Mouse (Mus musculus): ENCODE data around the gene Slc25a26. TPM values are rescaled to one million over a fixed set of nuclear protein-coding genes. Genes with fewer than 3 reads are reported as not detected.

Slc25a26 gene
- polyA plus RNA-seq, 1 experiment from 2014 or later: 9.3 TPM

GRCm38 (mm10) chr6:94644641-94645040, 144.5 kb downstream of the Slc25a26 start:
- Histone ChIP-seq H3K4me2 (replicated peaks; ENCODE audit: low read depth, low read length) (no peak overlapping the region), H3K9ac (ENCODE audit: low read depth, low read length) (no peak overlapping the region), H3K9me3 (ENCODE audit: control insufficient read depth, low read length) (no peaks in the 10 kb centered on the region), H3K4me1 (replicated peaks; ENCODE audit: control insufficient read depth, insufficient read depth, low read length) (peaks cover 6% of the 10 kb centered on the region), H3K27ac (ENCODE audit: low read depth, low read length) (no peak overlapping the region), H3K4me3 (ENCODE audit: low read depth, low read length) (no peak overlapping the region), H3K36me3 (ENCODE audit: control insufficient read depth, insufficient read depth, low read length) (no peaks in the 10 kb centered on the region), H3K27me3 (ENCODE audit: control insufficient read depth, insufficient read depth, low read length) (no peaks in the 10 kb centered on the region)
- no peak for ATAC-seq (ENCODE audit: low FRiP score)
- WGBS: 79% methylated on average over 3 of the region's 3 CpGs
- DNase-seq (ENCODE audit: low spot score): no peak

GRCm38 (mm10) chr6:94645723-94646122, 145.6 kb downstream of the Slc25a26 start:
- WGBS: 68% methylated on average over 4 of the region's 4 CpGs
- H3K4me1 ChIP-seq (replicated peaks; ENCODE audit: control insufficient read depth, insufficient read depth, low read length): peaks cover 6% of the 10 kb centered on the region
- no peaks in the 10 kb centered on the region for H3K36me3 ChIP-seq (ENCODE audit: control insufficient read depth, insufficient read depth, low read length)
- no peak overlapping the region for H3K4me3 ChIP-seq (ENCODE audit: low read depth, low read length)
- H3K9ac ChIP-seq (ENCODE audit: low read depth, low read length): no peak overlapping the region
- H3K4me2 ChIP-seq (replicated peaks; ENCODE audit: low read depth, low read length): no peak overlapping the region
- H3K9me3 ChIP-seq (ENCODE audit: control insufficient read depth, low read length): no peaks in the 10 kb centered on the region
- DNase-seq (ENCODE audit: low spot score): no peak
- no peak for ATAC-seq (ENCODE audit: low FRiP score)
- H3K27ac ChIP-seq (ENCODE audit: low read depth, low read length): no peak overlapping the region
- H3K27me3 ChIP-seq (ENCODE audit: control insufficient read depth, insufficient read depth, low read length): no peaks in the 10 kb centered on the region

- no peak overlapping the region for H3K4me3 ChIP-seq (ENCODE audit: low read depth, low read length)
- 77% methylated on average over 6 of the region's 6 CpGs for WGBS
- no peak overlapping the region for H3K9ac ChIP-seq (ENCODE audit: low read depth, low read length)
- H3K27me3 ChIP-seq (ENCODE audit: control insufficient read depth, insufficient read depth, low read length): no peaks in the 10 kb centered on the region
- H3K27ac ChIP-seq (ENCODE audit: low read depth, low read length): no peak overlapping the region
- no peak for DNase-seq (ENCODE audit: low spot score)
- peaks cover 6% of the 10 kb centered on the region for H3K4me1 ChIP-seq (replicated peaks; ENCODE audit: control insufficient read depth, insufficient read depth, low read length)
- no peaks in the 10 kb centered on the region for H3K9me3 ChIP-seq (ENCODE audit: control insufficient read depth, low read length)
- ATAC-seq (ENCODE audit: low FRiP score): no peak
- H3K36me3 ChIP-seq (ENCODE audit: control insufficient read depth, insufficient read depth, low read length): no peaks in the 10 kb centered on the region
- no peak overlapping the region for H3K4me2 ChIP-seq (replicated peaks; ENCODE audit: low read depth, low read length)
These were observed 146.2 kb downstream of the Slc25a26 start for GRCm38 (mm10) chr6:94646274-94646863.

- Histone ChIP-seq H3K27me3 (ENCODE audit: control insufficient read depth, insufficient read depth, low read length) (no peaks in the 10 kb centered on the region), H3K4me3 (ENCODE audit: low read depth, low read length) (no peak overlapping the region), H3K9me3 (ENCODE audit: control insufficient read depth, low read length) (no peaks in the 10 kb centered on the region), H3K27ac (ENCODE audit: low read depth, low read length) (no peak overlapping the region), H3K4me1 (replicated peaks; ENCODE audit: control insufficient read depth, insufficient read depth, low read length) (peaks cover 6% of the 10 kb centered on the region), H3K4me2 (replicated peaks; ENCODE audit: low read depth, low read length) (no peak overlapping the region), H3K9ac (ENCODE audit: low read depth, low read length) (no peak overlapping the region), H3K36me3 (ENCODE audit: control insufficient read depth, insufficient read depth, low read length) (no peaks in the 10 kb centered on the region)
- DNase-seq (ENCODE audit: low spot score): no peak
- ATAC-seq (ENCODE audit: low FRiP score): no peak
- WGBS: 82% methylated on average over 6 of the region's 6 CpGs
These were observed 146.8 kb downstream of the Slc25a26 start for GRCm38 (mm10) chr6:94646902-94647301.

GRCm38 (mm10) chr6:94647574-94648430, 147.7 kb downstream of the Slc25a26 start:
- ATAC-seq (ENCODE audit: low FRiP score) (peak; percentile 67), DNase-seq (ENCODE audit: low spot score) (peak; percentile 40)
- Histone ChIP-seq H3K9ac (ENCODE audit: low read depth, low read length) (0 out of 2 replicates have a peak overlapping the region, but pooled peaks have one; percentile 5), H3K27me3 (ENCODE audit: control insufficient read depth, insufficient read depth, low read length) (no peaks in the 10 kb centered on the region), H3K4me1 (replicated peaks; ENCODE audit: control insufficient read depth, insufficient read depth, low read length) (peaks cover 6% of the 10 kb centered on the region), H3K9me3 (ENCODE audit: control insufficient read depth, low read length) (no peaks in the 10 kb centered on the region), H3K4me3 (ENCODE audit: low read depth, low read length) (no peak overlapping the region), H3K27ac (ENCODE audit: low read depth, low read length) (peak overlapping the region; percentile 3), H3K36me3 (ENCODE audit: control insufficient read depth, insufficient read depth, low read length) (no peaks in the 10 kb centered on the region), H3K4me2 (replicated peaks; ENCODE audit: low read depth, low read length) (no peak overlapping the region)
- 22% methylated on average over 10 of the region's 10 CpGs for WGBS

- Histone ChIP-seq H3K9me3 (ENCODE audit: control insufficient read depth, low read length) (no peaks in the 10 kb centered on the region), H3K36me3 (ENCODE audit: control insufficient read depth, insufficient read depth, low read length) (no peaks in the 10 kb centered on the region), H3K4me2 (replicated peaks; ENCODE audit: low read depth, low read length) (no peak overlapping the region), H3K9ac (ENCODE audit: low read depth, low read length) (no peak overlapping the region), H3K4me3 (ENCODE audit: low read depth, low read length) (no peak overlapping the region), H3K4me1 (replicated peaks; ENCODE audit: control insufficient read depth, insufficient read depth, low read length) (peaks cover 6% of the 10 kb centered on the region), H3K27ac (ENCODE audit: low read depth, low read length) (0 out of 2 replicates have a peak overlapping the region, but pooled peaks have one; percentile 3), H3K27me3 (ENCODE audit: control insufficient read depth, insufficient read depth, low read length) (no peaks in the 10 kb centered on the region)
- ATAC-seq (ENCODE audit: low FRiP score): peak; percentile 33; the same call in 1 of the 2 replicates
- 53% methylated on average over 4 of the region's 4 CpGs for WGBS
- no peak for DNase-seq (ENCODE audit: low spot score)
These were observed 148.4 kb downstream of the Slc25a26 start for GRCm38 (mm10) chr6:94648496-94648895.

- H3K36me3 ChIP-seq (ENCODE audit: control insufficient read depth, insufficient read depth, low read length): no peaks in the 10 kb centered on the region
- H3K9me3 ChIP-seq (ENCODE audit: control insufficient read depth, low read length): no peaks in the 10 kb centered on the region
- H3K4me2 ChIP-seq (replicated peaks; ENCODE audit: low read depth, low read length): no peak overlapping the region
- no peak overlapping the region for H3K9ac ChIP-seq (ENCODE audit: low read depth, low read length)
- DNase-seq (ENCODE audit: low spot score) (no peak), ATAC-seq (ENCODE audit: low FRiP score) (no peak)
- H3K27ac ChIP-seq (ENCODE audit: low read depth, low read length): no peak overlapping the region
- 64% methylated on average over 1 of the region's 1 CpGs for WGBS
- H3K4me3 ChIP-seq (ENCODE audit: low read depth, low read length): no peak overlapping the region
- peaks cover 6% of the 10 kb centered on the region for H3K4me1 ChIP-seq (replicated peaks; ENCODE audit: control insufficient read depth, insufficient read depth, low read length)
- no peaks in the 10 kb centered on the region for H3K27me3 ChIP-seq (ENCODE audit: control insufficient read depth, insufficient read depth, low read length)
These were observed 149.5 kb downstream of the Slc25a26 start for GRCm38 (mm10) chr6:94649637-94650036.

- H3K36me3 ChIP-seq (ENCODE audit: control insufficient read depth, insufficient read depth, low read length): no peaks in the 10 kb centered on the region
- no peak overlapping the region for H3K9ac ChIP-seq (ENCODE audit: low read depth, low read length)
- H3K4me1 ChIP-seq (replicated peaks; ENCODE audit: control insufficient read depth, insufficient read depth, low read length): peaks cover 6% of the 10 kb centered on the region
- no peaks in the 10 kb centered on the region for H3K27me3 ChIP-seq (ENCODE audit: control insufficient read depth, insufficient read depth, low read length)
- H3K9me3 ChIP-seq (ENCODE audit: control insufficient read depth, low read length): no peaks in the 10 kb centered on the region
- ATAC-seq (ENCODE audit: low FRiP score): no peak
- 82% methylated on average over 17 of the region's 17 CpGs for WGBS
- no peak overlapping the region for H3K27ac ChIP-seq (ENCODE audit: low read depth, low read length)
- no peak for DNase-seq (ENCODE audit: low spot score)
- no peak overlapping the region for H3K4me3 ChIP-seq (ENCODE audit: low read depth, low read length)
- H3K4me2 ChIP-seq (replicated peaks; ENCODE audit: low read depth, low read length): no peak overlapping the region
These were observed 151.4 kb downstream of the Slc25a26 start for GRCm38 (mm10) chr6:94651541-94651940.

Data from hindbrain, embryonic 11.5 days (tissue).